8 mouse cellular contexts compared by ENCODE assay signal in genomic region chr3:78618900-78619299, GRCm38 (mm10).
DNase-seq lines count a peak whose midpoint lies in the region; ATAC-seq lines count a peak whose summit lies in the region.

No protein-coding gene starts in this region.

- DNase-seq in forebrain, embryonic 11.5 days (ENCODE audit: low spot score), result peak; percentile 53
- no peak for DNase-seq in forebrain, embryonic 10.5 days (ENCODE audit: extremely low spot score, low spot score)
- DNase-seq in 3T3-L1 (ENCODE audit: low read depth, low spot score), result peak; percentile 54
- DNase-seq in cerebellum, adult 18-20 months, result peak; percentile 27 to 33
- DNase-seq in frontal cortex, postnatal 25 days (ENCODE audit: low spot score in 2 of 2), result peak; percentile 4 to 7
- DNase-seq in kidney, postnatal 4 days, result peak; percentile 50 to 51
- DNase-seq in retina, postnatal 7 days (ENCODE audit: low read depth, low spot score), result peak; percentile 8
- no peak for DNase-seq in spleen, adult 18-20 months

- no peaks in the 10 kb centered on the region for H3K9me3 ChIP-seq in forebrain, embryonic 11.5 days (ENCODE audit: control insufficient read depth, low read length)
- H3K9me3 ChIP-seq in forebrain, embryonic 10.5 days, result no peaks in the 10 kb centered on the region

- no peak overlapping the region for H3K9ac ChIP-seq in forebrain, embryonic 11.5 days (ENCODE audit: low read length)

- H3K27me3 ChIP-seq in forebrain, embryonic 11.5 days (ENCODE audit: control insufficient read depth, insufficient read depth, low read length), result no peaks in the 10 kb centered on the region
- H3K27me3 ChIP-seq in forebrain, embryonic 10.5 days (ENCODE audit: poor library complexity, severe bottlenecking), result no peaks in the 10 kb centered on the region

- ATAC-seq in forebrain, embryonic 11.5 days (replicated peaks; ENCODE audit: low FRiP score), result no peak

- H3K27ac ChIP-seq in forebrain, embryonic 11.5 days (ENCODE audit: low read depth, low read length), result no peak overlapping the region
- H3K27ac ChIP-seq in forebrain, embryonic 10.5 days, result no peak overlapping the region

- no peaks in the 10 kb centered on the region for H3K4me1 ChIP-seq in forebrain, embryonic 11.5 days (replicated peaks; ENCODE audit: control insufficient read depth, insufficient read depth, low read length)
- H3K4me1 ChIP-seq in forebrain, embryonic 10.5 days, result no peaks in the 10 kb centered on the region

- H3K36me3 ChIP-seq in forebrain, embryonic 11.5 days (ENCODE audit: control insufficient read depth, insufficient read depth, low read length), result no peaks in the 10 kb centered on the region
- no peaks in the 10 kb centered on the region for H3K36me3 ChIP-seq in forebrain, embryonic 10.5 days (replicated peaks)

- H3K4me3 ChIP-seq in forebrain, embryonic 11.5 days (ENCODE audit: low read depth, low read length), result no peak overlapping the region
- H3K4me3 ChIP-seq in forebrain, embryonic 10.5 days, result no peak overlapping the region

- no peak overlapping the region for H3K4me2 ChIP-seq in forebrain, embryonic 11.5 days (ENCODE audit: low read depth, low read length, severe bottlenecking)

- 43% methylated on average over 3 of the region's 3 CpGs for WGBS in forebrain, embryonic 11.5 days
- 52% methylated on average over 3 of the region's 3 CpGs for WGBS in forebrain, embryonic 10.5 days

Comparison
In these comparisons a context has a peak if more than half of its experiments do, and no peak if none do; other contexts are left out.
1. DNase-seq: peak in forebrain, embryonic 11.5 days (single experiment), 3T3-L1 (single experiment), cerebellum, adult 18-20 months (2 of 2), frontal cortex, postnatal 25 days (2 of 2), kidney, postnatal 4 days (2 of 2) and retina, postnatal 7 days (single experiment); none in forebrain, embryonic 10.5 days (single experiment) and spleen, adult 18-20 months (0 of 2).